Mouse (Mus musculus) forebrain, embryonic 14.5 days (tissue): ENCODE results near the gene Slc36a1. TPM values are rescaled to one million over a fixed set of nuclear protein-coding genes. Genes with fewer than 3 reads are reported as not detected.

Source experiments
- ATAC-seq: fragments of 200-750 bp; cut with Nextera tagmentation; 2 replicates; pipeline ENCODE4 v1.8.0; 2017; ENCODE audit warnings: mild to moderate bottlenecking, moderate library complexity
- DNase-seq: peaks from one replicate; pipeline ENCODE4 v3.0.0-alpha.2; 2015; ENCODE audit warnings: low spot score
- H3K27ac ChIP-seq: fragments of 300-500 bp; sonication (generic); 2 replicates; pipeline ENCODE4 v1.5.1; 2014; ENCODE audit warnings: low read depth, mild to moderate bottlenecking, control low read depth, low read length, moderate library complexity
- H3K27me3 ChIP-seq: fragments of 300-500 bp; sonication (generic); replicated peaks from 2 replicates; pipeline ENCODE4 v1.6.1; 2014; ENCODE audit warnings: low read length, control low read depth, mixed read lengths; ENCODE audit not compliant: control insufficient read depth, insufficient read depth
- H3K36me3 ChIP-seq: fragments of 300-500 bp; sonication (generic); 2 replicates; pipeline ENCODE4 v1.6.1; 2014; ENCODE audit warnings: low read length, control low read depth; ENCODE audit not compliant: control insufficient read depth, insufficient read depth
- H3K4me1 ChIP-seq: fragments of 300-500 bp; sonication (generic); 2 replicates; pipeline ENCODE4 v1.6.1; 2014; ENCODE audit warnings: antibody characterized with exemption, low read length, control low read depth; ENCODE audit not compliant: control insufficient read depth, insufficient read depth
- H3K4me2 ChIP-seq: fragments of 300-500 bp; sonication (generic); 2 replicates; pipeline ENCODE4 v1.6.1; 2014; ENCODE audit warnings: mild to moderate bottlenecking, control low read depth, low read length
- H3K4me3 ChIP-seq: fragments of 300-500 bp; sonication (generic); 2 replicates; pipeline ENCODE4 v1.5.1; 2014; ENCODE audit warnings: low read depth, low read length, control low read depth
- H3K9ac ChIP-seq: fragments of 300-500 bp; sonication (generic); 2 replicates; pipeline ENCODE4 v1.6.1; 2014; ENCODE audit warnings: mild to moderate bottlenecking, low read length, control low read depth, moderate library complexity
- H3K9me3 ChIP-seq: fragments of 300-500 bp; sonication (generic); replicated peaks from 2 replicates; pipeline ENCODE4 v1.6.1; 2016; ENCODE audit warnings: low read length, control low read depth, mixed read lengths; ENCODE audit not compliant: control insufficient read depth
- whole genome bisulfite sequencing: fragments of 180-500 bp; shearing (Covaris S2); extraction: QIAGEN DNeasy Blood & Tissue Kit; methylation state at CpG from one replicate; pipeline ENCODE4 v1.1.7; 2014; 5-methylcytosine and 5-hydroxymethylcytosine counted together
- polyA plus RNA-seq: library from polyadenylated mRNA; unstranded; fragments of >200 nt; fragmentation: Nextera tagmentation; extraction: Ambion mirVana; gene quantifications from 2 replicates; pipeline ENCODE4 v1.2.1, GENCODE M21; 2014

Slc36a1 gene
- polyA plus RNA-seq, 1 experiment from 2014 or later: 1.8 TPM

DNA sequence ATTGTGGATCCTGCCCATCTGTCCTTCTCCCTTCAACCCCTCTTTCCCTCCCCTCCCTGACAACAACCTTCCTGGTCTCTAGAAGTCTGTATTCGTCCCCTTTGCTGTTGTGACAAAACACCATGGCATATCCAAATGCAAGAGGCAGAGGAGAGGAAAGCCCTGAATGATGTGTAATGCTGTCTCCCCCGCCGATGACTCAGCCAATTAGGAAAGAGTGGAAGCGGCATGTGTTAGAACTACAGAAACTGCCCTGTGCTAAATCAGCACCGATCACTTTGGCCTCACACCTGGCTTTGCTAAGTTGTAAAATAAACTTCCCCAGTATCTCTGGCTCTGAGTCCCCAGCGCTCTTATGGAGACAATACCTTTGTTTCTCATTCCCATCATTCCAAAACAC is 7.1 kb upstream of the Slc36a1 start:
- ATAC-seq (no peak), DNase-seq (no peak)
- Histone ChIP-seq H3K36me3 (no peaks in the 10 kb centered on the region), H3K27ac (no peak overlapping the region), H3K4me2 (no peak overlapping the region), H3K4me3 (no peak overlapping the region), H3K4me1 (no peaks in the 10 kb centered on the region), H3K9ac (no peak overlapping the region), H3K9me3 (no peaks in the 10 kb centered on the region), H3K27me3 (no peaks in the 10 kb centered on the region)
- 78% methylated on average over 6 of the region's 6 CpGs for WGBS

DNA sequence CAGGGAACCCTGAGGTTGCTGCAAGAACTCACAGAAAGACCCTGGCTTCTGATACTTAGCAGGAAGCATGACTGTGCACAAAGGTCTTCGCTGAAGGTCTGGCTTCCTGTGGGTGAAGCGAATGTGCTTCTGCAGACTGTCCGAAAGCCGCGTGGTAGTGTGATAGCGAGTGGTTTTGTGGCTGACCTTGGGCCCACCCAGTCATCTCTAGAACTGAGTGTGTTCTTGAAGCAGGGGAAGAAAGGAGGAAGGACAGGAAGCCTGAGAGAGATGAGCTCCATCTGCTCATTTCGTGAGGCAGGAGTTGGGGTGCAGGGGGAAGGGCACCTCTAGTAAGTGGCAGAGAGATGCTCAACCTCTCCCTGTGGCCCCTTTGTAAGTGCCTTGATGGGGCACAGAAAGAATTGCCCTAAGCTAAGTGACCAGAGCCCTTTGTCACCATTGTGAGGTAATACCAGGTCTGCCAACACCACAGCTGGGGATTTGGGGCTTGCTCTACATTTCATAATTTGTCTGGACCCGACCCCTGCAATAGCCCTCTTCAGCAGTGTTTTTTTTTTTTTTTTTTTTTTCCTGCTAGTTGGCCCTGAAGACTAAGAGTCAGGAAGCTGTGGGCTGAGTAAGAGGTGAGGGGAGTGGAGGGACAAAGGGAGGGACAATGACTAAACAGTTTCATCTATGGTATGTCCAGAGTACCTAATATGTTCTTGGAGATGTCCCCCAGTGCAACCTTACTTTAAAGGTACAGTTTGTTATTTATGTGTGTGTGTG is 6.2 kb upstream of the Slc36a1 start:
- Histone ChIP-seq H3K27ac (no peak overlapping the region), H3K4me3 (no peak overlapping the region), H3K27me3 (no peaks in the 10 kb centered on the region), H3K9me3 (no peaks in the 10 kb centered on the region), H3K4me2 (no peak overlapping the region), H3K36me3 (no peaks in the 10 kb centered on the region), H3K4me1 (no peaks in the 10 kb centered on the region), H3K9ac (no peak overlapping the region)
- no peak for ATAC-seq
- 88% methylated on average over 8 of the region's 8 CpGs for WGBS
- DNase-seq: no peak

DNA sequence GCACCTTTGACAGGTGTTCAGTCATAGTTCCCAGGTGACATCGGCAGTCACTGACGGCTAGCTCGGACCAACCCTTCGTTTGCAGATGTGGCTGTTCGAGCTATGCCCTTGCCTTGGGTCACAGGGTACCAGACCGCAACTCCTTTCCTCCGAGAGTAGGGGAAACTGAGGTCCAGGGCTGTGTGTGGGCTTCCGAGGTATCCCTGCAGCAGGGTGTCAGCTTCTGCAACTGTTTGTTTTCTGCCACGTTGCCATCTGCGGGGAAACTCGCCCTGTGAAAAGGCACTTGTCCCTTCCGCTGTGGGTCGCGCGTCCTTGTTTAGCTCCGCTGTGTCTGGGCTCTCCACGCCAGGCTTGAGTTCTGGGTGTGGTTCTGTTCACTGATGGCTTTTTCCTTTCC is 452 bp downstream of the Slc36a1 start:
- ATAC-seq (peak; percentile 21; the same call in 1 of the 2 replicates), DNase-seq (peak; percentile 24)
- WGBS: 10% methylated on average over 17 of the region's 17 CpGs
- H3K4me3 ChIP-seq: peak overlapping the region; percentile 81
- peak overlapping the region; percentile 98 for H3K4me2 ChIP-seq
- no peak overlapping the region for H3K27ac ChIP-seq
- peak overlapping the region; percentile 86 for H3K9ac ChIP-seq
- no peaks in the 10 kb centered on the region for H3K36me3 ChIP-seq
- 0 out of 2 replicates have a peak, but pooled peaks cover 3% of the 10 kb centered on the region for H3K4me1 ChIP-seq
- no peaks in the 10 kb centered on the region for H3K27me3 ChIP-seq
- no peaks in the 10 kb centered on the region for H3K9me3 ChIP-seq

DNA sequence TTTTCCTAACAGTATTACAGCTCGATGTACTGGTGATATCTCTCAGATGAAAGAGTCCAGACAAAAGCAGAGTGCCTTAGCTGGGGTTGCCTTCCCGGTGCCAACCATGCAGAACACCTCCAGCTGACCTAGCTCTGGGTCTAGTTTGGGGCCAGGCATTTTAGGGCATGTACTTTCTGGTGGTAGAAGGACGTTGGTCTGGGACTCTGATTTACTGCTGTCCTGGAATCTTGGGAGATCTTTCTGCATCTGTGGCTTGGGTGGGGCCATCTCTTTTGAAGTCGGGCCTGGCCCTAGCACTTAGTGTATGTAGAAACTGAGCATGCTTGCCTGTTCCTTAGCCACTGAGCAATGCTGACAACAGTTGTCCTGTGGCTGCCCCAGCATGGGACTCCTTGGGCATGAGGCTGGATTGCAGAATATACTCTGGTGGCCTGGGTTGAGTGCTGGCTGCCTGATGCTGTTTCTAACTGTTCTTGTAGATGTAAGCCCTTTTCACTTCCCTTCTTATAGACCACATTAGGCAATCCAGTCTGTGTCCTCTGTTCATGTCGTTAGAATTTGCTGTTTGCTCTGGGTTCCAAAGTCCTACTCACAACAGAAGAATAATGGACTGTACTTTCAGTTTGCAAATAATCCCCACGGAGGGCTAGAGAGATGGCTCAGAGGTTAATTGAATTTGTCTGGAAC is 4.0 kb downstream of the Slc36a1 start:
- no peaks in the 10 kb centered on the region for H3K9me3 ChIP-seq
- no peak overlapping the region for H3K4me3 ChIP-seq
- H3K27me3 ChIP-seq: no peaks in the 10 kb centered on the region
- 0 out of 2 replicates have a peak, but pooled peaks cover 3% of the 10 kb centered on the region for H3K4me1 ChIP-seq
- no peak overlapping the region for H3K4me2 ChIP-seq
- 71% methylated on average over 6 of the region's 6 CpGs for WGBS
- H3K36me3 ChIP-seq: no peaks in the 10 kb centered on the region
- H3K9ac ChIP-seq: no peak overlapping the region
- ATAC-seq (no peak), DNase-seq (no peak)
- H3K27ac ChIP-seq: no peak overlapping the region

DNA sequence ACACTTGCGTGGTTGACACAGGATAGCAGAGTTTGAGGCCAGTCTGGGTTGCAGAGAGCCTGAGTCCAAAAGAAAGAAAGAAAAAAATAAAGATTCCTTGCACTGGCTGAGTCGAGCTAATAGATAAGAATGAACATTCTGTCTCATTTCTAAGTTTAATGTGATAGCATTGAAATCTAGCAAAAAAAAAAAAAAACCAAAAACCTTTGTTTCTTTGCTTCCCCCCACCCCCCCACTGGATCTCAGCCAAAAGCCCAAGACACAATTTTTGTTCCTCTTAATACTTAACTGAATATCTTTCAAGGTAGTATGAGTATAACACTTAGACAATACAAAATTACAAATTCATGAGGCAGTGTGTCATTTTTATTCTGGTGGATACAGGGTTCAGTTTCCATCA is 4.9 kb downstream of the Slc36a1 start:
- Histone ChIP-seq H3K27ac (no peak overlapping the region), H3K4me2 (no peak overlapping the region), H3K9ac (no peak overlapping the region), H3K9me3 (no peaks in the 10 kb centered on the region), H3K27me3 (no peaks in the 10 kb centered on the region), H3K4me3 (no peak overlapping the region), H3K4me1 (0 out of 2 replicates have a peak, but pooled peaks cover 3% of the 10 kb centered on the region), H3K36me3 (no peaks in the 10 kb centered on the region)
- 71% methylated on average over 2 of the region's 2 CpGs for WGBS
- DNase-seq (no peak), ATAC-seq (no peak)

DNA sequence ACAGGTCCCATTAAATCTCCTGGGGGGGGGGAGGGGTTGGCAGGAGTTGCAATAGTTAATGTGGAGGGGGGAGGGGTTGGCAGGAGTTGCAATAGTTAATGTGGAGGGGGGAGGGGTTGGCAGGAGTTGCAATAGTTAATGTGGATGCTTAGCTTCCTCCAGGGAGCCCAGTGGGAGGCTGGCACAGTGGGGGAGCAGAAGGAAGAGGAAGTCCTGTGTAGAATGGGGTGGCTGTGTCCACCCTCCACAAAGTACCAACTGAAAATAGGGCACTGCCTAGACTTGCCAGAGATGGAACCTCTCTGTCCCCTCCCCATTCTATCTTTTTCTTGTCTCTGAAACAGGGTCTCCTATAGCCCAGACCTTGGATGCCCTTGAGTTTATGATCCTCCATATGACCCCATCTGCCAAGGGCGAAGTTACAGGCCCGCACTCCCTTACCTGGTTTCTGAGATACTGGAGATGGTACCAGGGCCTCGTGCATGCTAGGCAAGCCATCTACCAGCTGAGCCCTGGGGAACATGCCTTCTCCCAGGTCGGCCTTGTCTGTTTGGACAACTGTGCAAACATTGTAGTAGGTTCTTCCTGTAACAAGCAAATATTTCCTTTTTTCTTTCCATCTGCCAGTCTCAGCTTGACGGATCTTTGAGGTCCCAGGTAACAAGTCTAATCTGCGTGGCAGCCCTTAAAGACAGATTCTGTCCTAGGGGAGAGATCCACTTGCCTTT is 5.6 kb downstream of the Slc36a1 start:
- no peak overlapping the region for H3K9ac ChIP-seq
- WGBS: 90% methylated on average over 6 of the region's 6 CpGs
- no peak overlapping the region for H3K27ac ChIP-seq
- ATAC-seq (no peak), DNase-seq (no peak)
- 0 out of 2 replicates have a peak, but pooled peaks cover 1% of the 10 kb centered on the region for H3K36me3 ChIP-seq
- H3K27me3 ChIP-seq: no peaks in the 10 kb centered on the region
- H3K4me1 ChIP-seq: 0 out of 2 replicates have a peak, but pooled peaks cover 3% of the 10 kb centered on the region
- no peak overlapping the region for H3K4me3 ChIP-seq
- H3K9me3 ChIP-seq: no peaks in the 10 kb centered on the region
- H3K4me2 ChIP-seq: no peak overlapping the region

DNA sequence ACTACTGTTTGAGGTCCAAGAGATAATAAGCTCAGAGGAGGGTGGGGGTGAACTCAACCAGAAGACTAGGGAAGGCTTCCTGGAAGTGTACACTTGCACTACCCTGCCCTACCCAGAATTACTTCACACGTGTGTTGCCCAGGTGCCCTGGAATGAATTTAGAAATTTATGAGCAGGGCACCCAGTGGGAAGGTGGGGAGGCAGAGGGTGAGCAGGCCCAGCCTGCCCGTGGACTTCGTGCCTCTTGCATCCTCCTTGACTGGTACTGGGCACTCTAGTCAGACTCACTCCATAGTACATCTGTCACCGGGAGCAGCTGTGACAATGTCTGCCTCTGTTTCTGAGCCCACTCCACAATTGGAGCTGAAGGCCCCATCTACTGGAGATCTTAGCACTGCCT is 9.4 kb downstream of the Slc36a1 start:
- H3K9me3 ChIP-seq: no peaks in the 10 kb centered on the region
- 91% methylated on average over 4 of the region's 4 CpGs for WGBS
- no peak overlapping the region for H3K4me2 ChIP-seq
- no peak overlapping the region for H3K4me3 ChIP-seq
- H3K4me1 ChIP-seq: no peaks in the 10 kb centered on the region
- H3K36me3 ChIP-seq: 0 out of 2 replicates have a peak, but pooled peaks cover 2% of the 10 kb centered on the region
- ATAC-seq (no peak), DNase-seq (no peak)
- H3K9ac ChIP-seq: no peak overlapping the region
- no peak overlapping the region for H3K27ac ChIP-seq
- H3K27me3 ChIP-seq: no peaks in the 10 kb centered on the region

DNA sequence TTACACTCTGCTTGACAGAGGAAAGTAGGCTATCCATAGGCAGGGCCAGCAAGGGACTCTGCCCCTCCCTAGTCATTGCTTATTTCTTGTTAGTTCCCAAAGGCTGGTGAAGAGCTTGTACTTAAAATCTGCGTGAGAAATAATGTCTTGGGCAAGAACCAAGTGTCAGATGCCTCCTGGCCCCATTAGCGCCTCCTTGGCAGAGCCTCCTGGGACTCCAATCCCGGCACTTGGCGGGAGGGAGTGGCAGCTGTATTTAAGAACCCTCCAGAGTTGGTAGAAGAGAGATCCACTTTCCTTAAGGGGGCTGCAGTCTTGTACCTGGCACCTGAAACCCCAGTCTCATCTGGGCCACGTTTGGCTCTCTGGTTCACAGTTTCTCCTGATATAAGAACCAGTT is 10.0 kb downstream of the Slc36a1 start:
- Histone ChIP-seq H3K27me3 (no peaks in the 10 kb centered on the region), H3K4me2 (no peak overlapping the region), H3K36me3 (peaks cover 6% of the 10 kb centered on the region), H3K4me1 (no peaks in the 10 kb centered on the region), H3K27ac (no peak overlapping the region), H3K4me3 (no peak overlapping the region), H3K9me3 (no peaks in the 10 kb centered on the region), H3K9ac (no peak overlapping the region)
- no peak for ATAC-seq
- WGBS: 82% methylated on average over 5 of the region's 5 CpGs
- DNase-seq: no peak
